Mouse (Mus musculus) intestine, embryonic 14.5 days (tissue): Measurements from ENCODE around the gene Crb1. TPM values are rescaled to one million over a fixed set of nuclear protein-coding genes. Genes with fewer than 3 reads are reported as not detected.

Experiments used
- ATAC-seq: fragments of 200-750 bp; cut with Nextera tagmentation; replicated peaks from 2 replicates; pipeline ENCODE4 v1.8.0; 2017; ENCODE audit warnings: low read depth, moderate number of reproducible peaks, moderate TSS enrichment, moderate library complexity; ENCODE audit not compliant: low FRiP score, low TSS enrichment
- DNase-seq: peaks from one replicate; pipeline ENCODE4 v3.0.0-alpha.2; 2018; ENCODE audit warnings: low spot score
- H3K27ac ChIP-seq: fragments of 300-500 bp; sonication (generic); 2 replicates; pipeline ENCODE4 v1.5.1; 2014; ENCODE audit warnings: low read depth, mild to moderate bottlenecking, control low read depth
- H3K27me3 ChIP-seq: fragments of 300-500 bp; sonication (generic); replicated peaks from 2 replicates; pipeline ENCODE4 v1.6.1; 2014; ENCODE audit warnings: low read length, control low read depth; ENCODE audit not compliant: control insufficient read depth, insufficient read depth
- H3K36me3 ChIP-seq: fragments of 300-500 bp; sonication (generic); 2 replicates; pipeline ENCODE4 v1.6.1; 2014; ENCODE audit warnings: low read length, control low read depth; ENCODE audit not compliant: control insufficient read depth, insufficient read depth
- H3K4me1 ChIP-seq: fragments of 300-500 bp; sonication (generic); replicated peaks from 2 replicates; pipeline ENCODE4 v1.6.1; 2014; ENCODE audit warnings: low read length, control low read depth, mixed read lengths; ENCODE audit not compliant: control insufficient read depth, insufficient read depth
- H3K4me2 ChIP-seq: fragments of 300-500 bp; sonication (generic); 2 replicates; pipeline ENCODE4 v1.6.1; 2014; ENCODE audit warnings: low read length
- H3K4me3 ChIP-seq: fragments of 300-500 bp; sonication (generic); 2 replicates; pipeline ENCODE4 v1.5.1; 2014; ENCODE audit warnings: low read depth, low read length, control low read depth, mixed read lengths
- H3K9ac ChIP-seq: fragments of 300-500 bp; sonication (generic); 2 replicates; pipeline ENCODE4 v1.6.1; 2014; ENCODE audit warnings: mild to moderate bottlenecking, low read length
- H3K9me3 ChIP-seq: fragments of 300-500 bp; sonication (generic); 2 replicates; pipeline ENCODE4 v1.6.1; 2016; ENCODE audit warnings: low read length, control low read depth; ENCODE audit not compliant: control insufficient read depth
- WGBS: fragments of 180-500 bp; shearing (Covaris S2); extraction: QIAGEN DNeasy Blood & Tissue Kit; methylation state at CpG from one replicate; pipeline ENCODE4 v1.1.7; 2014; 5-methylcytosine and 5-hydroxymethylcytosine counted together
- polyA plus RNA-seq: library from polyadenylated mRNA; unstranded; fragments of >200 nt; fragmentation: Nextera tagmentation; extraction: Ambion mirVana; gene quantifications from 2 replicates; pipeline ENCODE4 v1.2.1, GENCODE M21; 2014

Gene Crb1
- polyA plus RNA-seq, 1 experiment from 2014 or later = 0.12 TPM

GRCm38 (mm10) chr1:139153493-139153892 is 223.4 kb downstream of the Crb1 start:
- Histone ChIP-seq H3K9ac (no peak overlapping the region), H3K27me3 (no peaks in the 10 kb centered on the region), H3K9me3 (no peaks in the 10 kb centered on the region), H3K27ac (no peak overlapping the region), H3K4me3 (no peak overlapping the region), H3K4me1 (no peaks in the 10 kb centered on the region), H3K4me2 (no peak overlapping the region), H3K36me3 (no peaks in the 10 kb centered on the region)
- no peak for DNase-seq
- no peak for ATAC-seq
- 56% methylated on average over 6 of the region's 6 CpGs for WGBS

DNA sequence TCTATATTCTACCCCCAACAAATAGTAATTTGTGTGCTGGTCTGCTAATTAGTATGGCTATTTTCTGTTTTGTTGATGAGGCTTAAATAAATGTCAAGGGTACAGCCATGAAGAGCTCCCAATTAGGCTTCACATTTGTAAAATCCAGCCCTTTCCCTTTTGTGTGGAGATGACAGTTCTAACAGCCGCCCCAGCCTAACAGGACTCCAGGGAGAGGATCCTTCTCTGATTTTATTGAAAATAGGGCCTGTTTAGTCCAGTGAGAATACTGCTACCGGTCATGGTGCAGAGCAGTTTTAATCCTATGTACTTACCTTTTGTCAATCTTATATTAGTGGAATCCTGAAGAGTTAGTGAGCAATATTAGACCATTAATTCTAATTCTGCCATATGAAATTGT is 223.9 kb downstream of the Crb1 start:
- no peaks in the 10 kb centered on the region for H3K4me1 ChIP-seq
- no peak for ATAC-seq
- no peak overlapping the region for H3K27ac ChIP-seq
- H3K9ac ChIP-seq = no peak overlapping the region
- H3K36me3 ChIP-seq = no peaks in the 10 kb centered on the region
- H3K4me3 ChIP-seq = no peak overlapping the region
- H3K4me2 ChIP-seq = no peak overlapping the region
- H3K27me3 ChIP-seq = no peaks in the 10 kb centered on the region
- H3K9me3 ChIP-seq = no peaks in the 10 kb centered on the region
- 82% methylated on average over 2 of the region's 2 CpGs for WGBS
- DNase-seq = no peak

Other genes starting within 250 kb of the Crb1 start
- gene Zbtb41, start 45.2 kb upstream of the Crb1 start, polyA plus RNA-seq = 12.4 and 13.7 TPM in 2 replicates
- gene Aspm, start 77.7 kb upstream of the Crb1 start, polyA plus RNA-seq = 17.3 and 19.1 TPM in 2 replicates
- not detected in 2 replicates for gene F13b, start 124.6 kb upstream of the Crb1 start, polyA plus RNA-seq
- not detected in 2 replicates for gene Cfhr1, start 183.2 kb upstream of the Crb1 start, polyA plus RNA-seq